Mouse (Mus musculus): ENCODE results near the gene Mars2. TPM values are rescaled to one million over a fixed set of nuclear protein-coding genes. Genes with fewer than 3 reads are reported as not detected.

The Mars2 gene
- polyA plus RNA-seq, 1 experiment from 2014 or later, result 3.4 TPM

GRCm38 (mm10) chr1:55234910-55235520 lies 2.0 kb upstream of the Mars2 start:
- 57% methylated on average over 16 of the region's 16 CpGs for WGBS
- no peak overlapping the region for H3K4me2 ChIP-seq (replicated peaks)
- DNase-seq (ENCODE audit: low spot score) (no peak), ATAC-seq (ENCODE audit: low FRiP score) (no peak)
- no peak overlapping the region for H3K9ac ChIP-seq
- no peaks in the 10 kb centered on the region for H3K36me3 ChIP-seq (replicated peaks; ENCODE audit: control insufficient read depth, insufficient read depth)
- H3K27ac ChIP-seq, result no peak overlapping the region
- H3K4me3 ChIP-seq (replicated peaks; ENCODE audit: low read length), result no peak overlapping the region
- no peaks in the 10 kb centered on the region for H3K27me3 ChIP-seq (ENCODE audit: control insufficient read depth, insufficient read depth, low read length)
- H3K9me3 ChIP-seq (ENCODE audit: control insufficient read depth, low read length), result no peaks in the 10 kb centered on the region
- peaks cover 18% of the 10 kb centered on the region for H3K4me1 ChIP-seq (replicated peaks; ENCODE audit: control insufficient read depth, insufficient read depth, low read length)

- 39% methylated on average over 5 of the region's 5 CpGs for WGBS
- H3K4me2 ChIP-seq (replicated peaks), result peak overlapping the region; percentile 99
- H3K27me3 ChIP-seq (ENCODE audit: control insufficient read depth, insufficient read depth, low read length), result no peaks in the 10 kb centered on the region
- peaks cover 32% of the 10 kb centered on the region for H3K4me1 ChIP-seq (replicated peaks; ENCODE audit: control insufficient read depth, insufficient read depth, low read length)
- peak overlapping the region; percentile 92 for H3K4me3 ChIP-seq (replicated peaks; ENCODE audit: low read length)
- H3K27ac ChIP-seq, result no peak overlapping the region
- H3K36me3 ChIP-seq (replicated peaks; ENCODE audit: control insufficient read depth, insufficient read depth), result no peaks in the 10 kb centered on the region
- no peak for DNase-seq (ENCODE audit: low spot score)
- no peaks in the 10 kb centered on the region for H3K9me3 ChIP-seq (ENCODE audit: control insufficient read depth, low read length)
- H3K9ac ChIP-seq, result no peak overlapping the region
- no peak for ATAC-seq (ENCODE audit: low FRiP score)
Measured at GRCm38 (mm10) chr1:55236487-55236886, 490 bp upstream of the Mars2 start.

GRCm38 (mm10) chr1:55237643-55238161 lies 725 bp downstream of the Mars2 start:
- H3K4me1 ChIP-seq (replicated peaks; ENCODE audit: control insufficient read depth, insufficient read depth, low read length), result peaks cover 40% of the 10 kb centered on the region
- peak; percentile 54; the same call in 1 of the 2 replicates for ATAC-seq (ENCODE audit: low FRiP score)
- H3K27me3 ChIP-seq (ENCODE audit: control insufficient read depth, insufficient read depth, low read length), result no peaks in the 10 kb centered on the region
- WGBS, result under 1% methylated on average over 23 of the region's 23 CpGs
- no peaks in the 10 kb centered on the region for H3K9me3 ChIP-seq (ENCODE audit: control insufficient read depth, low read length)
- H3K4me3 ChIP-seq (replicated peaks; ENCODE audit: low read length), result peak overlapping the region; percentile 92
- peak overlapping the region; percentile 90 for H3K9ac ChIP-seq
- H3K4me2 ChIP-seq (replicated peaks), result peak overlapping the region; percentile 99
- H3K27ac ChIP-seq, result peak overlapping the region; percentile 93
- DNase-seq (ENCODE audit: low spot score), result peak; percentile 42
- H3K36me3 ChIP-seq (replicated peaks; ENCODE audit: control insufficient read depth, insufficient read depth), result no peaks in the 10 kb centered on the region; the same call in 1 of the 2 replicates

- Histone ChIP-seq H3K4me3 (replicated peaks; ENCODE audit: low read length) (peak overlapping the region; percentile 92), H3K36me3 (replicated peaks; ENCODE audit: control insufficient read depth, insufficient read depth) (no peaks in the 10 kb centered on the region; the same call in 1 of the 2 replicates), H3K27ac (no peak overlapping the region), H3K4me1 (replicated peaks; ENCODE audit: control insufficient read depth, insufficient read depth, low read length) (peaks cover 40% of the 10 kb centered on the region), H3K27me3 (ENCODE audit: control insufficient read depth, insufficient read depth, low read length) (no peaks in the 10 kb centered on the region), H3K4me2 (replicated peaks) (peak overlapping the region; percentile 99), H3K9ac (peak overlapping the region; percentile 90), H3K9me3 (ENCODE audit: control insufficient read depth, low read length) (no peaks in the 10 kb centered on the region)
- ATAC-seq (ENCODE audit: low FRiP score), result no peak
- no peak for DNase-seq (ENCODE audit: low spot score)
- WGBS, result 18% methylated on average over 13 of the region's 13 CpGs
Measured at GRCm38 (mm10) chr1:55238496-55238895, 1.5 kb downstream of the Mars2 start.

GRCm38 (mm10) chr1:55239237-55239636 lies 2.3 kb downstream of the Mars2 start:
- Histone ChIP-seq H3K4me3 (replicated peaks; ENCODE audit: low read length) (peak overlapping the region; percentile 92), H3K27me3 (ENCODE audit: control insufficient read depth, insufficient read depth, low read length) (no peaks in the 10 kb centered on the region), H3K4me1 (replicated peaks; ENCODE audit: control insufficient read depth, insufficient read depth, low read length) (peaks cover 40% of the 10 kb centered on the region), H3K4me2 (replicated peaks) (peak overlapping the region; percentile 99), H3K27ac (no peak overlapping the region), H3K36me3 (replicated peaks; ENCODE audit: control insufficient read depth, insufficient read depth) (no peaks in the 10 kb centered on the region; the same call in 1 of the 2 replicates), H3K9me3 (ENCODE audit: control insufficient read depth, low read length) (no peaks in the 10 kb centered on the region), H3K9ac (no peak overlapping the region)
- ATAC-seq (ENCODE audit: low FRiP score) (no peak), DNase-seq (ENCODE audit: low spot score) (peak; percentile 84)
- WGBS, result 0% methylated on average over 1 of the region's 1 CpGs

GRCm38 (mm10) chr1:55246374-55246773 lies 9.4 kb downstream of the Mars2 start:
- H3K4me3 ChIP-seq (replicated peaks; ENCODE audit: low read length), result no peak overlapping the region
- H3K27ac ChIP-seq, result no peak overlapping the region
- H3K27me3 ChIP-seq (ENCODE audit: control insufficient read depth, insufficient read depth, low read length), result no peaks in the 10 kb centered on the region
- DNase-seq (ENCODE audit: low spot score) (no peak), ATAC-seq (ENCODE audit: low FRiP score) (no peak)
- H3K4me2 ChIP-seq (replicated peaks), result no peak overlapping the region
- 91% methylated on average over 2 of the region's 2 CpGs for WGBS
- H3K36me3 ChIP-seq (replicated peaks; ENCODE audit: control insufficient read depth, insufficient read depth), result no peaks in the 10 kb centered on the region; the same call in 1 of the 2 replicates
- no peaks in the 10 kb centered on the region for H3K9me3 ChIP-seq (ENCODE audit: control insufficient read depth, low read length)
- H3K9ac ChIP-seq, result no peak overlapping the region
- H3K4me1 ChIP-seq (replicated peaks; ENCODE audit: control insufficient read depth, insufficient read depth, low read length), result peaks cover 8% of the 10 kb centered on the region

GRCm38 (mm10) chr1:55264385-55264784 lies 27.4 kb downstream of the Mars2 start:
- Histone ChIP-seq H3K4me3 (replicated peaks; ENCODE audit: low read length) (no peak overlapping the region), H3K4me2 (replicated peaks) (no peak overlapping the region), H3K27ac (no peak overlapping the region), H3K36me3 (replicated peaks; ENCODE audit: control insufficient read depth, insufficient read depth) (no peaks in the 10 kb centered on the region), H3K9ac (no peak overlapping the region), H3K9me3 (ENCODE audit: control insufficient read depth, low read length) (no peaks in the 10 kb centered on the region), H3K4me1 (replicated peaks; ENCODE audit: control insufficient read depth, insufficient read depth, low read length) (no peaks in the 10 kb centered on the region), H3K27me3 (ENCODE audit: control insufficient read depth, insufficient read depth, low read length) (no peaks in the 10 kb centered on the region)
- no peak for DNase-seq (ENCODE audit: low spot score)
- no peak for ATAC-seq (ENCODE audit: low FRiP score)
- WGBS, result 72% methylated on average over 2 of the region's 2 CpGs

GRCm38 (mm10) chr1:55265447-55265846 lies 28.5 kb downstream of the Mars2 start:
- Histone ChIP-seq H3K9me3 (ENCODE audit: control insufficient read depth, low read length) (no peaks in the 10 kb centered on the region), H3K4me1 (replicated peaks; ENCODE audit: control insufficient read depth, insufficient read depth, low read length) (no peaks in the 10 kb centered on the region), H3K27ac (no peak overlapping the region), H3K36me3 (replicated peaks; ENCODE audit: control insufficient read depth, insufficient read depth) (no peaks in the 10 kb centered on the region), H3K9ac (no peak overlapping the region), H3K4me2 (replicated peaks) (no peak overlapping the region), H3K27me3 (ENCODE audit: control insufficient read depth, insufficient read depth, low read length) (no peaks in the 10 kb centered on the region), H3K4me3 (replicated peaks; ENCODE audit: low read length) (no peak overlapping the region)
- 72% methylated on average over 2 of the region's 2 CpGs for WGBS
- no peak for ATAC-seq (ENCODE audit: low FRiP score)
- DNase-seq (ENCODE audit: low spot score), result no peak

- no peak overlapping the region for H3K4me3 ChIP-seq (replicated peaks; ENCODE audit: low read length)
- H3K27me3 ChIP-seq (ENCODE audit: control insufficient read depth, insufficient read depth, low read length), result no peaks in the 10 kb centered on the region
- H3K9me3 ChIP-seq (ENCODE audit: control insufficient read depth, low read length), result no peaks in the 10 kb centered on the region
- 78% methylated on average over 9 of the region's 9 CpGs for WGBS
- H3K4me2 ChIP-seq (replicated peaks), result no peak overlapping the region
- DNase-seq (ENCODE audit: low spot score) (no peak), ATAC-seq (ENCODE audit: low FRiP score) (no peak)
- H3K36me3 ChIP-seq (replicated peaks; ENCODE audit: control insufficient read depth, insufficient read depth), result no peaks in the 10 kb centered on the region
- no peaks in the 10 kb centered on the region for H3K4me1 ChIP-seq (replicated peaks; ENCODE audit: control insufficient read depth, insufficient read depth, low read length)
- no peak overlapping the region for H3K9ac ChIP-seq
- no peak overlapping the region for H3K27ac ChIP-seq
Measured at GRCm38 (mm10) chr1:55279081-55279480, 42.1 kb downstream of the Mars2 start.
